Mouse (Mus musculus) limb, embryonic 12.5 days (tissue): ENCODE data around the gene Rasal2. TPM values are rescaled to one million over a fixed set of nuclear protein-coding genes. Genes with fewer than 3 reads are reported as not detected.

Experiments
- ATAC-seq: fragments of 200-750 bp; cut with Nextera tagmentation; 2 replicates; pipeline ENCODE4 v1.8.0; 2017; ENCODE audit warnings: low read depth, moderate TSS enrichment; ENCODE audit not compliant: insufficient number of reproducible peaks, insufficient read depth, low FRiP score, low TSS enrichment
- H3K27ac ChIP-seq: fragments of 300-500 bp; sonication (generic); 2 replicates; pipeline ENCODE4 v1.5.1; 2016; ENCODE audit warnings: mild to moderate bottlenecking, moderate library complexity
- H3K27me3 ChIP-seq: fragments of 300-500 bp; sonication (generic); 2 replicates; pipeline ENCODE4 v1.6.1; 2016; ENCODE audit warnings: mild to moderate bottlenecking, moderate library complexity
- H3K36me3 ChIP-seq: fragments of 300-500 bp; sonication (generic); 2 replicates; pipeline ENCODE4 v1.6.1; 2016; ENCODE audit warnings: mild to moderate bottlenecking, moderate library complexity
- H3K4me1 ChIP-seq: fragments of 300-500 bp; sonication (generic); replicated peaks from 2 replicates; pipeline ENCODE4 v1.6.1; 2016
- H3K4me2 ChIP-seq: fragments of 300-500 bp; sonication (generic); 2 replicates; pipeline ENCODE4 v1.6.1; 2016; ENCODE audit warnings: mild to moderate bottlenecking, moderate library complexity
- H3K4me3 ChIP-seq: fragments of 300-500 bp; sonication (generic); replicated peaks from 2 replicates; pipeline ENCODE4 v1.5.1; 2016; ENCODE audit warnings: mild to moderate bottlenecking
- H3K9ac ChIP-seq: fragments of 300-500 bp; sonication (generic); replicated peaks from 2 replicates; pipeline ENCODE4 v1.6.1; 2016; ENCODE audit warnings: mild to moderate bottlenecking, moderate library complexity
- H3K9me3 ChIP-seq: fragments of 300-500 bp; sonication (generic); 2 replicates; pipeline ENCODE4 v1.6.1; 2016; ENCODE audit warnings: mild to moderate bottlenecking, moderate library complexity
- WGBS: fragments of 180-500 bp; shearing (Covaris S2); methylation state at CpG from one replicate; pipeline ENCODE4 v1.1.7; 2016; 5-methylcytosine and 5-hydroxymethylcytosine counted together
- polyA plus RNA-seq: library from polyadenylated mRNA; unstranded; fragments of >200 nt; fragmentation: Nextera tagmentation; extraction: Ambion mirVana; gene quantifications from 2 replicates; pipeline ENCODE4 v1.2.1, GENCODE M21; 2016

The Rasal2 gene
- polyA plus RNA-seq, 1 experiment from 2014 or later: 11.6 TPM

DNA sequence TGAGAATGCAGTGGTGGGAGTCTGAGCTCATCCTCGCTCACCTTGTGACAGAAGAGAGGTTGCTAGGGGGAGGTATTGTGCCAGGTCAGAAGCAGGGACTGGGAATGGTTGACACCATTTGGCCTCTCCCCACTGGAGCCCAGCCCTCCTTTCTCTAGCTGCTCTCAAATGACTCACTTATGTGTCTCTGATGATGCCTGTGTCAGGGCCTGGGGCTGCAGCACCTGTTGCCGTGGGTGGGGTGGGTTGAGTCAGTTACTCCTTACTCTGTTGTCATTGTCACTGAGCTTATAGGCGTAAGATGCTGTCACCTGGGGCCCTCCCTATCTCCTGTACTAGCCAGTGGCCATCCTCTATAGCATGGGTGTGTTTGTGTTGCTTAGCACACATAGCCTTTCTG, 321.6 kb downstream of the Rasal2 start:
- no peak overlapping the region for H3K27ac ChIP-seq
- no peak overlapping the region; the same call in 1 of the 2 replicates for H3K9ac ChIP-seq
- H3K4me2 ChIP-seq: no peak overlapping the region
- 68% methylated on average over 3 of the region's 3 CpGs for WGBS
- no peak for ATAC-seq
- no peak overlapping the region for H3K4me3 ChIP-seq
- H3K9me3 ChIP-seq: no peaks in the 10 kb centered on the region
- H3K27me3 ChIP-seq: no peaks in the 10 kb centered on the region
- 0 out of 2 replicates have a peak, but pooled peaks cover 4% of the 10 kb centered on the region for H3K4me1 ChIP-seq
- no peaks in the 10 kb centered on the region for H3K36me3 ChIP-seq

DNA sequence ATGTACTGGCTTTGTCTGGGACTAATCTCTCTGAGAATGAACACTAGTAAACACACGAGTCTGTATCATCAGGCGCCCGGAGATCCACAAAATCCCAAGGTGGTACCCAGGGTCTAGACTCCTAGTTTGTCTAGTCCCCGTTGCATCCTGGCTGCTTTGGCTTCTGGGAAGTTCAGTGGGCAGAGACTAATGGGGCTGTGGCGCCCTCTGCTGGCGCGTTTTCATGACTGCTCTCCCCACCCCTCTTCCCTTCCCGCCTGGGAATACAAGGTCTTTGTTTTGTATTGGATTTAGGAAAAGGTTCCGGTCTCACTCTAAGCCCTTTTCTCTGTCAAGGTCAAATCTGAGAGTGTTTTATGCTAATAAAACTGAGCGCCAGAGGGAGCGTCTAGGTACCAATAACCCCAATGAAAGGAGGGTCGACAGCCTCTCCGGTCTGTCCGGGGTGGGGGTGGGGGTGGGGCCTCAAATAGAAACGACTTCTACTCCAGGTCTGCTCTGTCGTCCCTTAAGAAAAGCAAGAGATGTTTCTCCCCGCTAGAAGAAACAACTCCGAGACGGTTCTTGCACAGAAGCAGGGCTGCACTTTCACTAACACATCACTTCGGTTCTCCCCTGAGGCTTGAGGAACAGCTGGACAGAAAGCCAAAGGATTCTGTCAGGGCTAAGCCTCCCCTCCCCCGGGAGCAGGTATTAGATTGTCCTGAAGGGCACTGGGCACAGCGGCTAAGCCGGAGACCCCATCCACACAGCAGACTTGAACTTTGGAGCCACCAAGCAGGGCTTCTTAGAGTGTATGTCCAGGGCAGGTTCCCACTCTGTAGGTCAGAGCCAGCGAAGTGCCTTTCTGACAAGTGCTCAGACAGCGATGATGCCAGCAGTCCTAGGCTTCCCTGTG, 326.0 kb downstream of the Rasal2 start:
- 10% methylated on average over 25 of the region's 25 CpGs for WGBS
- peaks cover 9% of the 10 kb centered on the region for H3K4me1 ChIP-seq
- no peaks in the 10 kb centered on the region for H3K36me3 ChIP-seq
- peak overlapping the region; percentile 42 for H3K9ac ChIP-seq
- H3K27me3 ChIP-seq: no peaks in the 10 kb centered on the region
- H3K4me3 ChIP-seq: peak overlapping the region; percentile 38
- peak overlapping the region; percentile 60 for H3K4me2 ChIP-seq
- ATAC-seq: 0 out of 2 replicates have a peak, but pooled peaks have one; percentile 17
- H3K9me3 ChIP-seq: no peaks in the 10 kb centered on the region
- no peak overlapping the region for H3K27ac ChIP-seq

Other genes starting within 250 kb of the Rasal2 start
- 7.9 and 8.2 TPM in 2 replicates for gene Cryzl2, start 46.0 kb upstream of the Rasal2 start, polyA plus RNA-seq
- gene Sec16b, start 94.1 kb upstream of the Rasal2 start, polyA plus RNA-seq: 1.9 and 2.2 TPM in 2 replicates